Mouse (Mus musculus) thymus, postnatal 4 days (tissue): ENCODE data around the gene Atf6.

Experiments
- DNase-seq: peaks from one replicate; pipeline ENCODE4 v3.0.0; 2021

The Atf6 gene

GRCm38 (mm10) chr1:170702263-170702662, 165.3 kb downstream of the Atf6 start:
- DNase-seq, result no peak

GRCm38 (mm10) chr1:170701582-170701981, 166.0 kb downstream of the Atf6 start:
- DNase-seq, result no peak

GRCm38 (mm10) chr1:170701178-170701577, 166.4 kb downstream of the Atf6 start:
- no peak for DNase-seq

GRCm38 (mm10) chr1:170700496-170701027, 167.0 kb downstream of the Atf6 start:
- DNase-seq, result no peak

GRCm38 (mm10) chr1:170699553-170699952, 168.0 kb downstream of the Atf6 start:
- no peak for DNase-seq

GRCm38 (mm10) chr1:170698771-170699170, 168.8 kb downstream of the Atf6 start:
- no peak for DNase-seq

- DNase-seq, result no peak
Measured at GRCm38 (mm10) chr1:170697771-170698356, 169.7 kb downstream of the Atf6 start.

GRCm38 (mm10) chr1:170696996-170697395, 170.6 kb downstream of the Atf6 start:
- no peak for DNase-seq

- no peak for DNase-seq
Measured at GRCm38 (mm10) chr1:170695326-170695725, 172.2 kb downstream of the Atf6 start.

- no peak for DNase-seq
Measured at GRCm38 (mm10) chr1:170694821-170695291, 172.7 kb downstream of the Atf6 start.

- DNase-seq, result no peak
Measured at GRCm38 (mm10) chr1:170691301-170691700, 176.3 kb downstream of the Atf6 start.

- DNase-seq, result no peak
Measured at GRCm38 (mm10) chr1:170689773-170690172, 177.8 kb downstream of the Atf6 start.

GRCm38 (mm10) chr1:170683863-170684262, 183.7 kb downstream of the Atf6 start:
- no peak for DNase-seq

GRCm38 (mm10) chr1:170679624-170680023, 187.9 kb downstream of the Atf6 start:
- no peak for DNase-seq

GRCm38 (mm10) chr1:170678861-170679260, 188.7 kb downstream of the Atf6 start:
- no peak for DNase-seq

GRCm38 (mm10) chr1:170677681-170678080, 189.9 kb downstream of the Atf6 start:
- no peak for DNase-seq

GRCm38 (mm10) chr1:170674184-170674775, 193.3 kb downstream of the Atf6 start:
- DNase-seq, result no peak

- DNase-seq, result no peak
Measured at GRCm38 (mm10) chr1:170665200-170665599, 202.4 kb downstream of the Atf6 start.

- no peak for DNase-seq
Measured at GRCm38 (mm10) chr1:170664620-170665185, 202.9 kb downstream of the Atf6 start.

GRCm38 (mm10) chr1:170659260-170659659, 208.3 kb downstream of the Atf6 start:
- DNase-seq, result no peak

GRCm38 (mm10) chr1:170657643-170658314, 209.8 kb downstream of the Atf6 start:
- DNase-seq, result no peak

GRCm38 (mm10) chr1:170657228-170657521, 210.4 kb downstream of the Atf6 start:
- DNase-seq, result no peak

GRCm38 (mm10) chr1:170656518-170657227, 210.9 kb downstream of the Atf6 start:
- no peak for DNase-seq
